Mouse (Mus musculus) erythroid progenitor cell, adult 5-6 weeks (primary cell): ENCODE data around the gene Gm7168. TPM values are rescaled to one million over a fixed set of nuclear protein-coding genes. Genes with fewer than 3 reads are reported as not detected.
"Not testable (repeated sequence)": the region's sequence is repeated elsewhere in the genome, so short reads cannot be mapped to it uniquely, and the experiment has no call there.

Experiments
- ATAC-seq: replicated peaks from 2 replicates; pipeline ENCODE4 v1.8.0; 2016; ENCODE audit warnings: moderate number of reproducible peaks, mild to moderate bottlenecking, moderate TSS enrichment, inconsistent platforms; ENCODE audit not compliant: poor library complexity, low FRiP score, severe bottlenecking
- total RNA-seq, 2 experiments: library from RNA; stranded (forward) in 1 of 2; stranded (reverse) in 1 of 2; fragments of 150-400 nt in 1 of 2; fragments of 186-747, 209-891 nt in 1 of 2; gene quantifications; 2 replicates each; pipeline versions ENCODE4 v1.2.3 to v1.2.4; 2015 to 2017; ENCODE audit warnings: low replicate concordance in 2 of 2

Gene Gm7168
- total RNA-seq (2015; ENCODE audit: low replicate concordance) (not detected in 2 replicates), total RNA-seq (2017; ENCODE audit: low replicate concordance) (not detected in 2 replicates)

DNA sequence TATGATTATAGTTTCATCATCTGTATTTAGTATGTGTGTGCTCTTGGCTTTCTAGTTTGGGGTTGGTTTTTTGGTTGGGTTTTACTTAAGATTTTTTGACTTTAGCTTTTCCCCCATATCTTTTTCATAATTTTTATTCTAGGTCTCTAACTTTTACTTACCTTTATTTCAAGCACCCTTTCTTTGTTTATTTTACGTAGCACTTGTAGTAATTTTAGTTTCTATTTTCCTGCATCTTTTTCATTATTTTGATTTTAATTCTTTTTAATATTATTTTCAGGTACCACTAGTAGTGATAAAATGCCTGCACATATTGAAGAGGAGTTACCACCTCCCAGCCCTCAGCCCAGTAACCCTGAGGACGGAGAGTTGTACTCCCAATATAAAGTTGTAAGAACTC lies at the start of gene Gm7168:
Gene Gm7168 (plus strand): TSS at position 301 of the 400 bp plus-strand sequence.
- not testable (repeated sequence) for ATAC-seq

DNA sequence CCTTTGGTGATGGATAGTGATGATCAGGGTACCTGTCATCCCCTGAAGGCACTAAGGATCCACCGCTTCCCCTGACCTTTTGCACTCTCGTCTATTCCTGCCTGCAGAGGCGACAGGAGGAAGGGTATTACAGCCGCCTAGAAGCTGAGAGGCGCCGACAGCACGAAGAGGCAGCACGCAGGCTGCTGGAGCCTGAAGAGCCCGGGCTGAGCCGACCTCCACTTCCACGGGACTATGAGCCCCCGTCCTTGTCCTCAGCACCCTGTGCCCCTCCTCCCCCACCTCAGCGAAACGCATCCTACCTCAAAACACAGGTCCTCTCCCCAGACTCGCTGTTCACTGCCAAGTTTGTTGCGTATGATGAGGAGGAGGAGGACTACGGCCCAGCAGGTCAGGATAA lies 49.3 kb upstream of the Gm7168 start:
- ATAC-seq, result no peak

DNA sequence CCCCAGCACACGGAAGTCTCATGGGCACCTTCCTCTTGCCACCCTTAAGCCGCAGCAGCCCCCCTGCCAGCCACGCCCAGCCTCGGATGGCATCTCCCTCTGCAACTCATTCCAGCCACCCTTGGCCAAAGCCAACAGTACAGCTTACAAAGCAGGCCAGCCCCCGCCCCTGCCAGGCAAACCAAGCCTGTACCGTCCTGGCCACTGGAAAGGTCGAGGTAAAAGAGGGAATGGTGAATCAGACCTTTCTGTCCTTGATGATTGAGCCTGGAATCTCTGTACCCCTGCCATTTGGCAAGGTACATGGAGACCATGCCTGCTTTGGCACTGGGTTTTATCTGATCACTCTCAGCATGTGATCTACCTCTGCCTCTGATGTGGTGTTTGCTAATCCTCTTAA lies 48.9 kb upstream of the Gm7168 start:
- ATAC-seq, result no peak

DNA sequence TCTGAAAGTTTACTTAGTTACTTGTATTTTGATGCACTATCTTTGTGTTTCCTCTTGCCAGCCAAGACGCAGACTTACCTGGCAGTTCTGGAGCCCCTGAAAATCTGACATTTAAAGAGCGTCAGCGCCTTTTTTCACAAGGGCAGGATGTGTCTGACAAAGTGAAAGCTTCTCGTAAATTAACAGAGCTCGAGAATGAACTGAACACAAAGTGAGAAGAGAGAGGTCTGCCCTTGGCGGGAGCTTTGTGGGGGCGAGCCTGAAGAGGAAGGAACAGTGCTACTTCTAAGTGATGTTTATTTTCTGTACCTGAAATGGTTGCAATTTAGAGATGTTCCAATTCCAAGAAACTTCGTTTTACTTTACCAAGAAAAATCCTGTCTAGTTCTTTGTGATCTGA lies 44.4 kb upstream of the Gm7168 start:
- ATAC-seq, result no peak

DNA sequence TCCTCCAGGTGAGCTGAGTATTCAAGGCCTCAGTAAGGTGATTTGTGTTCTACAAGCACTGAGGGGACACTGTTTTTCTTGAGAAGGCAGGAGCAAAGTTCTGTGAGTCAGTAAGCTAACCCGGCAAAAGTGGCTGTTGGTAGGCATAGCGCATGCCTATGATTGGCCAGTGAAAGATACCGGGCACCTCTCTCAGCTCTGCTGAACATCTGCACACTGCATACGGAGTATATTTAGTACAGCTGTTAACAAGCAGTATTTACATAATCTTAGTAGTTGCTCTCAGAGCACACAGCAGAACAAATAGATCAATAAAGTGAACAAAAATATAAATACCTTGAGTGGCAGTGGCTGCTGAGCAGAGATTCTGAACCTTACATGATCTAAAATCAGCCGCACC lies 41.1 kb upstream of the Gm7168 start:
- no peak for ATAC-seq

DNA sequence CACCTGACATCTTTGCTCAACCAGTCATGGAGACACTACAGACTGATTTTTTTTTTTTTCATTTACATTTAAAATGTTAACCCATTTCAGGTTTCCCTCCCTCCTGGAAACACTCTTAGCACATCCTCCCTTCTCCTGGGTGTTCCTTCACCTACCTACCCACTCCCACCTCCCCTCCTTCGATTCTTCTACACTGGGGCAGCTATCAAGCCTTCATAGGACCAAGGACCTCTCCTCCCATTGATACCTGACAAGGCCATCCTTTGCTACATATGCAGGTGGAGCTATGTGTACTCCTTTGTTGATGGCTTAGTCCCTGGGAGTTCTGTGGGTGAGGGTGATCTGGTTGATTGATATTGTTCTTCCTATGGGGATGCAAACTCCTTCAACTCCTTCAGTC lies 40.5 kb upstream of the Gm7168 start:
- no peak for ATAC-seq

DNA sequence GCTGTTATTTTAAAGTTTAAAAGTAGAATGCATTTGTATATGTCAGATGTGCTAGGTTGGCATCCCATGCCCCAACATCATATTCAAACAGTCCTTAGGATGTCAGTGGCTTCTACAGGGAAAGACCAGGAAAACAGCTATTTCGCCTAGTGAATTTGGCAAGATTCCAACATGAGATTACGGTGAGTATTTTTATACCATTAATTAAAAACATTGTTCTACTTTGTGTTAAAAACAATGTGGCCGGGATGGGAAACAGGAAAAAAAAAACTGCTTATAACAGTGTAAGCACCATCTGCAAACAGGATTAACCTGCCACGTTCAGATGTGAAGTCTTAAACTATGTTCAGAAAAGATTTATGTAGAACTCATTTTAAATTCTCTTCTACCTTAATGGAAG lies 34.2 kb upstream of the Gm7168 start:
- no peak for ATAC-seq

DNA sequence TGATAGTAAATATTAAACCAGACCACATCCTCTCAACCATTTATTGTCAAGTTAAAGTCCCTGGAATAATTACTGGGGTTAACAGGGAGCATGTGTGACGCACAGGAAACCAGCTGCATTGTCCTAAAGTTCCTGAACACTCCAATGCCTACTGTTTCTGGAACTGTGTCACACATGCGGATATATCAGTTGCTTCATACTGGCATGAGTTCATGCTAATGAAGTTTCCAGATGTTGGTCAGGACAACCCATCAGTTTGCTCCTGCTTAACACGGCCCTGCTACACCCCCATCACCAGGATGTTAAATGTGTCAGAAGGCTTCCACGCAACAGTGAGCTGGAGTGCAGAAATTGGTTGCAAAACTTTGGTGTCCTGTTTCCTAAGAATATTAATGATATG lies 33.6 kb upstream of the Gm7168 start:
- ATAC-seq, result no peak

DNA sequence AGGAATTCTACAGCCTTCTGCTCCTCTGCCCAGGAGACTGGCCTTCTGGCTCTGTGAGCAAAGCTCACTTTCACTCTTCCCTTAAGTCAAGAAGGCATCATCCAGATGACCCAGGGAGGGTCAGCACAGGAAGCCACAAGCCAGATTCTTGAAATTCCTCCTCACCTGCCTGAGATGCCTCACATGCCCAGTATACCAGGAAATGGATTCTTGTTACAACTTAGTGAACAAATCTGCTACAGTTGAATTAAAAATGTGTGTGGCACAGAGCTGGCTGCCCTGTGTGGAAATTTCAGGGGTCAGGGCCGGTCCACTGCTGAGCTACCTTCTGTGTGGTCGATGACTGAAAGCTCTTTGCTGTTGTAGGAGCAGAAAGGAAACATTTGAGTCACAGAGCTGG lies 27.4 kb upstream of the Gm7168 start:
- ATAC-seq, result no peak

DNA sequence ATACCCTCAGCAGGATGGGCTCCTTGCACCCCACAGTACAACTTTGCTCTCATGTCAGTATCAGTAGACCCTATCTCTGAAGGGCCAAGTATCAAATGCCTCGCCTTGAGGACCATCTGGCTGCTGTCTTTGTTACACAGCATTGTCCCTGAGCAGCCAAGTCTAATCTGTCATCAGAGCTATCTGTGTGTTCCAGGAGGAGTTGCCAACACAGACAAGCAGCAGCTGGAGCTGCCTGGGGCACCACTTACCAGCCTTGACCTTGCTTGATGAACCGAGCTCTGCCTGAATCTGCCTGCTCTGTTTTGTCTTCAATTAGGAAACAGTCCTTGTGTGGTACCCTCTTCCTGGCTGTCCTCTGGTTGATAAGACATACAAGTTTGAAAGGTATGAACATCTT lies 24.8 kb upstream of the Gm7168 start:
- no peak for ATAC-seq

DNA sequence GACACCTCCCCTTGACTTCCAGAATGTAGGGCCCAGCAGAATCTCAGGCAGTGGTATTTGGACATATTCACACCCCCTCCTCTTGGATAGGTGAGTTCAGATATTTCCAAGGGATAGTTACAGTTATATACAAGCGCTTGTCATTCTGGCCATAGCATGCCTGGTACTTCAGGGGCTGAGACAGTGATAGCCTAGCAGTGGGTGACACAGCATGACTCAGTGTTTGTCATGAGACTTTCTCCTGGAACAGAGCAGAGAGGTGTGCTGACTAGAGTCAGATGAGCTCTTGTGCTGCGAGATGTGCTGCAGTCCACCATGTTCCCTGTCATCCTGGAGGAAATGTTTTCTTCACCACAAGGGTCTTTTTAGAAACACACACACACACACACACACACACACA lies 23.6 kb upstream of the Gm7168 start:
- ATAC-seq, result no peak

DNA sequence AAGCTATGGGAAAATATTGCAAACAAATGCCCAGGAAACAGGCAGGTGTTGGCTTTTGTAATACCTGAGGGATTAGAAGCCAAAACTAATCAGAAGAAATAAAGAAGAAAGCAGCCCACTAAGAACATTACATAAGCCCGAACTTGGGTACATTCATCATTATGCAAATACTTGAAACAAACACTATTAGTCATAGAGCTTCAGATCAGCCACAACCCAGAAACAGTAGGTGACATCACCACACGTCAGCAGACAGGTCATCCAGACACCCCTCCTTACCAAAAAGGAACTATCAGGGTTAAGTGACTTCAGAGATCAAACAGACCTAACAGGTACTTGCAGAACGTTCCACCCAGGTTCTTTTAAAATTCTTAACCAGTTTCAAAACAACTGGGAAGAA lies 22.2 kb upstream of the Gm7168 start:
- ATAC-seq, result no peak

DNA sequence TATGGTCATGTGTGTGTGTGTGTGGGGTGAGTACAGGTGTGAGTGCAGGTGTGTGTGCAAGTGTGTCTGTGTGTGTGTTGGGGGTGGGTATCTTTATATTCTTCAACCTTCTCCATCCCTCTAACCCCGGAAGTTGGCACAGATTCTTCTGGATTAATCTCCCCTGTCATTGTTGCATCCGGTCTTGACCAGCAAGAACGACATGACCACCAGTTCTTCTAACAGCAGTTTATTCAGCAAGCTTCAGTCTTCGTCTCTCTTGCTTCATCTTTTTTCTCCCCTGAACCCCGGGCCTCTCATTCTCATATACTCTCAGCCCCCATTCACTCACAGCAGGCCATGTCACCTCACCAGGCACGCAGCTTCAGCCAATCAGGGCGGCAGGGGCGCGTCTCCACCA lies 17.8 kb upstream of the Gm7168 start:
- ATAC-seq, result no peak

DNA sequence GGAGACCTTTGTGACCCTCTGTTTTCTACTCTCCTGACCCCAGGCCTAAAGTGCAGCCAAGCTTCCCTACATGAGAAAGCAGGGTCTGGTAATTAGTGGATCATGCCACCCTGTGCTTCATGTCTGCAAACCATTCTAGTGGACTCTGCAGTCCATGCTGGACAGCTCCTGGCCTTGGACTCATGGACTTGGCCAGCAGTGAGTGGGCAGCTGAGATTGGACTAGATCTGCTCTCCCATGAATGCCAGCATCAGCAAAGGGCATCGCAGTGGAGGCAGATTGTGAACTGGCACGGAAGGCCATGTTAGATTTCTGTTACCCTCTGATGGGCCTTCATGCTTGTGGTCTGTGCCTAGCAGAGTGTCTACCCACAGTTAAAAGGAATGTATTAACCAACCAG lies 12.8 kb upstream of the Gm7168 start:
- not testable (repeated sequence) for ATAC-seq

DNA sequence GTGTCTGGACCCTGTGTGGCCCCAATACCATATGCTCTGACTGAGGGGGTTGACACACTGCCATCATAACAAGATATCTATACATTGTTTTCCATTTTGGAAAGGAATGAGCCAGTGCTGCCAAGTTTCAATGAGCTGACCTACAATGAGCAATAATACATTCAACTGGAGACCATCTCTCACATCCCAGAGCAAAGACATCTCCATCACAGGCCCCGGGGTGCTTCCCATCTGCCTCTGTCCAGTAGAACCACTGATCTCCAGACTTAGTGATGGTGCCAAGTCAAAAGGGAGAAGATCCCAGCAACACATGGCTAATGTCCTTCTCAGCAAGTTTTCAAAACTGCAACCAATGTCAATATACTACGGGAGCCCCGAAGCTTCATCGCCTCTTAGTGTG lies 10.4 kb upstream of the Gm7168 start:
- no peak for ATAC-seq

DNA sequence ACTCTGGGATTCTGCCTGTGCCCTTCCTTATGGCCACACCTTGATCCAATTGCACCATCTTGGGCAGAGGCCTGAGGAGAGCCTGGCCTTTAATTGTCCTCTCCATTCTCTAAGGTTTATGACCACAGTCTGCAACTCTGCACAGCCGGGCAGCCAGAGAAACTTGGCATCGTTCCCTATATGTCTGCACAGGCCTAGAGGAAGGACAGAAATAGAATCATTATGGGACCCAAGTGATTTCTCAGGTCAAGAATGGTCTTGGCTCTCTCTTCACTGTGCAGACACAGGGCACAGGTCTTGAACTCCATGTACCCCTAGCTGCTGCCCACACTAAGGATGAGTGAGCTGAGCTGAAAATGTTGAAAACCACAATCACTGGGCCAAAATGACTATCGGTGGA lies 9.5 kb upstream of the Gm7168 start:
- no peak for ATAC-seq

DNA sequence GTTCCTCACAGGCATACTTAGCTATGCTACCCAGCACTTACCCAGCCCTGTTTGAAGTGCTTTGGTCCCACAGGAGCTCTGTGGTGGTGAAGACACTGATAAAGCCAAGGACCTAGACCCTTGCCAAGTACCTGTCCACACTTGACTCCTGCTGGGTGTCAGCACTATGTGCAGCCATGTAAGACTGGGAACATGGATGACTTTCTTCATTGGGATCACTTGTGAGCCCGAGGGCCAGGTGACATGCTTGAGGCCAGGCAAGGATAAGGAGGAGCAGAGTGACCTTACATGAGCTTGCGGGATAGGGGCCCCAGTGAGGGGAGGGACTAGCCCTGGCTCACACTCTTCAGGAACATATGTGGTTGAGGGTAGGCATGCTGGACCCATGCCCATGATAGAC lies 8.9 kb upstream of the Gm7168 start:
- ATAC-seq, result not testable (repeated sequence)

DNA sequence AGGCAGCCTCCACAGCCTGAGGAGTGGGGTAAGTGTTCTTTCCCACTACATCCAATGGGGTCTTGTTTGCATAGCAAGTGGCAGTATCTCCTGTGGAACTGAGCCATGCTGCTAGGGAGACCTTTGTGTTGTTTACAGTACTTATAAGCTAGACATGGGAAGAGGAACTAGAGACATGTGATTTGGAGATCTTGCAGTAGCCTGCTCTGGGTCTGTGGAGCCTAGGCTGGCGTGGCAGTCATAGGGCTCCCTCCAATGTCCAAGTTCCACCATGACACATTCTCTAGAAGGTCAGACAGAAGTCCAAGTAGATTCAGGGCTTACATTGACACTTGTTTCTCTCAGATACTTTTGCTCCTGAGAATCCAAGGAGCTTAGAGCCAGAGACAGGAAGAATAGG lies 7.7 kb upstream of the Gm7168 start:
- no peak for ATAC-seq

DNA sequence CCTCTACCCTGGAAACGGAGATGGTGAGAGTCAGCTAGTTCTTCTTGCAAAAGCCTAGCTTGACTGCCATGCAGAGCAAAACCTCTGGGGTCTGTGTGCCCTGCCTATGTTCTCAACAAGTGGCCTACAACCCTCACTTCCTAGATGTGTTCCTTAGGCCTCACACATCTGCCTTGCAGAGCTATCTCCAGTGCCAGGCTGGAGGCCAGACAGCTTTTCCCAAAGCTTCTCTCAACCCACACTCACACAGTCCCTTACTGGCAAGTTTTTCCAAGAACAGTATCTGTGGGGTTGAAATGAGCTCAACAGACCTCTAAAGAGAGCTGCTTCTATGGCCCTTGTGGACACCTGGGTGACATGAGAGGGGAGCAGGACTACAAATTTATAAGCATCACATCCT lies 3.4 kb downstream of the Gm7168 start:
- ATAC-seq, result not testable (repeated sequence)

DNA sequence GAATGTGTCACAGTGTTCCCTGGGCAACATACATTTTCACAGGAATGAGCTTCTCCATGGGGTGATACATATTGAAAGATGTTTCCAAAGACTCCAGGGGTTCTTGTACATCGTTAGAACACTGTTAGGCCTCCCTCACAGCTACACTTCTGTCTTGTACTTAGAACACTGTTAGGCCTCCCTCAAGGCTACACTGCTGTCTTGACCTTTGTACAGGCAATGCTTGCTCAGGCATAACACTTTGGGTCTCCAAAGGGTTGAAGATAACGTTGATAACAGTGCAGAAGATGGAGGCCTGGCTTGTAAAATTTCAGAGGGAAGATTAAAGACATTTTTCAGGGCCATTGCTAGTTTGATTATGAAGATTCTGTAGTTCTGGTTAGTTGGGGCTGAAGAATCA lies 10.0 kb downstream of the Gm7168 start:
- not testable (repeated sequence) for ATAC-seq

DNA sequence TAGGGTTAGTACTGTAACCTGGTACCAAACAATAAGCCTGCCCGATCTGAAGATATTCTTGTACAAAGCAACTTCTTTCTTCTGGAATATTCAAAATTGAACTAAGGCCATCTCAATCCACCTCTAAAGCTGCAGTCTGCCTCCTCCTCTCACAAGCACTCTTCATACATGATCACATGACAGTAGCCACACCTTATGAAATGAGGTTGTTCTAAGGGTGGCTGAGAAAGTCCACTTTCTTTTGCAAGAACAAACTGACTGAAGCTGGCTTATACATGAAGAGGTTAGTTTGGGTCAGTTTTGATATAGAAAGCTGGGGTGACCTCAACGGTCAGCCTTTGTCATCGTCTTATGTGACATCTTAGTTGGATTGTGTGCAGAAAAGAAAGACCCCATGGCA lies 14.1 kb downstream of the Gm7168 start:
- not testable (repeated sequence) for ATAC-seq

DNA sequence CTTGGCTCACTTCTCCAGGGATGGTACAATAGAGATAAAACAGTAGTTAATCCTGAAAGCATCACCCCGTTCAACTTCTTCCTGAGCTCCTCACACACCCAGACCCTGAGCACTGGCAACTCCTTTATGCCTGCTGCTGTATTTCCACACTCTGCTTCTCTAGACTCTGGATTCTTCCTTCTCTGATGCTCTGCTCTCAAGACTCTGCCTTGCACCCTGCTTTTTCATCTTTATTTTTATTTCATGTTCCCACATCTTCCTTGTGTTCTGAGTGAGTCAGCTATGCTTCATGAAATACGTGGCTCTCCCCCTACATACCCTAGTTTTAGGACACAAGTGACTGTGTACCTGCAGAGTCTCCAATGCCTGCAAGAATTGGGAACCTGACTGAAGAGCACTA lies 16.9 kb downstream of the Gm7168 start:
- not testable (repeated sequence) for ATAC-seq

DNA sequence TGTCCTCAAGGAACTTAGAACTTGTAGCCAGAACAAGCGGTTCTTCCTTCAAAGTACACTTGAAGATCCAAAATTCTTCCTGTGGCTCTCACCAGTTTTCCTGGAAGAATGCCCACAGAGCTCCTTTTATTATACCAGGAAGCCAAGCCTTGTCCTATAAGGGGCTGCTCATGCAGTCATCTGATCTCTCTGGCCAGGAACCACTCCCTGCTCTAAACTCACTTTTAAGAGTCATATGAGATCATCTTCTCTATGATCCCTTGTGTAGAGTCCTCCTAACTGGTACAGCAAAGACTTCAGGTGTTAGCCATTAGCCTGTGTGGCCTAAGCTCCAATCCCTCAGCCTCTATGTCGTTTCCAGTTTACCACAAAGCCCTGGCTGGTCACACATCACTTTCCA lies 21.7 kb downstream of the Gm7168 start:
- not testable (repeated sequence) for ATAC-seq
